Mouse (Mus musculus) lung, embryonic 15.5 days (tissue): ENCODE data around the gene Ccdc159. TPM values are rescaled to one million over a fixed set of nuclear protein-coding genes. Genes with fewer than 3 reads are reported as not detected.

Experiments
- ATAC-seq: fragments of 200-750 bp; cut with Nextera tagmentation; 2 replicates; pipeline ENCODE4 v1.8.0; 2017; ENCODE audit warnings: moderate number of reproducible peaks, borderline replicate concordance; ENCODE audit not compliant: low FRiP score, low TSS enrichment; ENCODE audit errors: extremely low read depth
- H3K27ac ChIP-seq: fragments of 300-500 bp; sonication (generic); 2 replicates; pipeline ENCODE4 v1.5.1; 2015; ENCODE audit warnings: moderate library complexity, mild to moderate bottlenecking, inconsistent platforms
- H3K27me3 ChIP-seq: fragments of 300-500 bp; sonication (generic); 2 replicates; pipeline ENCODE4 v1.6.1; 2015; ENCODE audit warnings: inconsistent platforms
- H3K36me3 ChIP-seq: fragments of 300-500 bp; sonication (generic); 2 replicates; pipeline ENCODE4 v1.6.1; 2015; ENCODE audit warnings: inconsistent platforms
- H3K4me1 ChIP-seq: fragments of 300-500 bp; sonication (generic); 2 replicates; pipeline ENCODE4 v1.6.1; 2015; ENCODE audit warnings: inconsistent platforms
- H3K4me2 ChIP-seq: fragments of 300-500 bp; sonication (generic); 2 replicates; pipeline ENCODE4 v1.6.1; 2015; ENCODE audit warnings: inconsistent platforms, mild to moderate bottlenecking, moderate library complexity
- H3K4me3 ChIP-seq: fragments of 300-500 bp; sonication (generic); 2 replicates; pipeline ENCODE4 v1.5.1; 2015; ENCODE audit warnings: mild to moderate bottlenecking, inconsistent platforms
- H3K9ac ChIP-seq: fragments of 300-500 bp; sonication (generic); 2 replicates; pipeline ENCODE4 v1.6.1; 2015; ENCODE audit warnings: inconsistent platforms
- H3K9me3 ChIP-seq: fragments of 300-500 bp; sonication (generic); 2 replicates; pipeline ENCODE4 v1.6.1; 2016; ENCODE audit warnings: inconsistent platforms
- WGBS: fragments of 180-500 bp; shearing (Covaris S2); methylation state at CpG from one replicate; pipeline ENCODE4 v1.1.7; 2015; 5-methylcytosine and 5-hydroxymethylcytosine counted together
- polyA plus RNA-seq: library from polyadenylated mRNA; unstranded; fragments of >200 nt; fragmentation: Nextera tagmentation; extraction: Ambion mirVana; gene quantifications from 2 replicates; pipeline ENCODE4 v1.2.1, GENCODE M21; 2015

Gene Ccdc159
- polyA plus RNA-seq, 1 experiment from 2014 or later, result 4.6 TPM

DNA sequence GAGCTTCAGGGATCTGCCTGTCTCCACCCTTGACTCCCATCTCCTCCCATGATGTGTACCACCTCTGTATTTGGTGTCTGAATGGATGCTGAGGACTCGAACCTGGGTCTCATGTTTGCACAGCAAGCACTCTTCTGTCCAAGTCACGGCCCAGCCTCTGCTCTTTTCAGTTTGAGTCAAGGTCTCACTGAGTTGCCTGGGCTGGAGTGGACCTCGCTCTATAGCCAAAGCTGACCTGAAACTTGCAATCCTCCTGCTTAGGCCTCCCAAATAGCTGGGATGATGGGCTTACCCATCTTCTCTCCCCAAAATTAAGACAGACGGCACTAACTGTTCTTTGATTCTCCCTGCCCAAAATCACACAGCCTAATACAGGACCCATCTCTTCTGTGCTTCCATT is 4.2 kb upstream of the Ccdc159 start:
- no peak overlapping the region; the same call in 1 of the 2 replicates for H3K27ac ChIP-seq

DNA sequence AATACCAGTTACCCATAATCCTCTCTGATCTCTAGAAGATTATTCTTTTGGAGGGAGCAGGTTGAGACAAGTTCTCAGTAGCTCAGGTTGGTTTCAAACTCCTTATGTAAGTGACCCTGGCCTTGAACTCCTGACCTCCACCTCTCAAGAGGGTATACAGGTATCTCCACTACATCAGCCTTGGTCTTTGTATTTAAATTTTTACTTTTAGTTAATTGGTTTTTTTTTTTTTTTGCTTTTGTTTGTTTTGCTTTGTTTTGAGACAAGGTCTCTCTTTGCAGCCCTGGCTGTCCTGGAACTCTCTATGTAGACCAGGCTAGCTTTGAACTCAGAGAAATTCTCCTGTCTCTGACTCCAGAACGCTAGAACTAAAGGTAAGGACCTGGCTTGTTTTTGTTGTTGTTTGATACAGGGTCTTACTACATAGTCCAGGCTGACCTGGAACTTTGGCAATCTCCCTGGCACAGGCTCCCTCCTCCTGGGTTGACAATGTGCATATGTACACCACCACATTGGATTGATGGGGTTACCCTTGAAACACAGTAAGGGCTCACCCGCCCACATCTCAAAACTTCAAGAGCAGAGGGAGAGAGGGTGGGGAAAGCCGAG is 3.7 kb upstream of the Ccdc159 start:
- WGBS, result 16% methylated on average over 3 of the region's 3 CpGs
- H3K9ac ChIP-seq, result no peak overlapping the region
- 0 out of 2 replicates have a peak, but pooled peaks cover 4% of the 10 kb centered on the region for H3K36me3 ChIP-seq
- no peaks in the 10 kb centered on the region for H3K9me3 ChIP-seq
- no peak; the same call in 1 of the 2 replicates for ATAC-seq
- no peak overlapping the region for H3K4me2 ChIP-seq
- H3K4me1 ChIP-seq, result peaks cover 28% of the 10 kb centered on the region
- H3K27ac ChIP-seq, result peak overlapping the region; percentile 80
- H3K27me3 ChIP-seq, result no peaks in the 10 kb centered on the region
- H3K4me3 ChIP-seq, result no peak overlapping the region

More for the DNA sequence above, 4.2 kb upstream of the Ccdc159 start:
- Histone ChIP-seq H3K27me3 (no peaks in the 10 kb centered on the region), H3K36me3 (0 out of 2 replicates have a peak, but pooled peaks cover 4% of the 10 kb centered on the region), H3K4me1 (peaks cover 33% of the 10 kb centered on the region), H3K4me3 (no peak overlapping the region), H3K4me2 (no peak overlapping the region), H3K9me3 (no peaks in the 10 kb centered on the region), H3K9ac (no peak overlapping the region)
- no peak for ATAC-seq
- WGBS, result 79% methylated on average over 4 of the region's 4 CpGs

DNA sequence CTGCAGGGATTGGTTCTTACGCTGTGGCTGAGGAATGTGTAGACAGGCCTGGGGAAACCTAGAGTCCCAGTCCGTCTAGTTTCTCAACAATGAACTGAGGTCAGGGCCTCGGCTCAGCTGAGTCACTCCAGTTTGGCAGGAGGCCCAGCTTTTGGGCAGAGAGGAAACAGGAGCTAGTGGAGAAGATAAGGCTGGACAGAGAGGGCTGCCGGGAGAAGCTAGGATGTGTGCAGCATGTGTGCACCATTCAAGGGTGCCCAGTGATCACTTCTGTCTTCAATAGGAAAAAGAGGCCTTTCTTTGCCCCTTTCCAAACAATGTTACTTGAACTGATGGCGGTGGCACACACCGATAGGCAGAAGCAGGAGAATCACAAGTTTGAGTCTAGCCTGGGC is 3.2 kb upstream of the Ccdc159 start:
- Histone ChIP-seq H3K36me3 (0 out of 2 replicates have a peak, but pooled peaks cover 4% of the 10 kb centered on the region), H3K27ac (peak overlapping the region; percentile 80), H3K4me1 (peaks cover 23% of the 10 kb centered on the region), H3K4me3 (no peak overlapping the region), H3K27me3 (no peaks in the 10 kb centered on the region), H3K9ac (no peak overlapping the region), H3K4me2 (no peak overlapping the region), H3K9me3 (no peaks in the 10 kb centered on the region)
- peak; percentile 83 for ATAC-seq
- 23% methylated on average over 6 of the region's 6 CpGs for WGBS

DNA sequence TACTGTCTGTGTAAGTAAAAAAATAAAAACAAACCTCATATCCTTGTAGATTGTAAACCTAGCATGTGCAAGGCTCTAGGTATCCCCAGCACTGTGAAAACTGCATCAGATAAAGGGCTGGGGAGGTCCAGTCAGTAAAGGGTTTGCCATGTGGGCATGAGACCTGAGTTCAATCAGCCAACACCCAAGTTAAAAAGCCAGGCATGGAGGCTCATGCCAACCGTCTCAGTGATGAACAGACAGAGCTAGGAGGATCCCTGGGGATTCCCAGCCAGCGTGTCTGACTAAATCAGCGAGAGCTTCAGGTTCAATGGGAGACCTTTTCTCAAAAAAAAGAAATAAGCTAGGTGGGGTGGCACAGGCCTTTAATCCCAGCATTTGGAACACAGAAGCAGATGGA is 2.2 kb upstream of the Ccdc159 start:
- Histone ChIP-seq H3K4me2 (no peak overlapping the region), H3K4me1 (peaks cover 23% of the 10 kb centered on the region), H3K9me3 (no peaks in the 10 kb centered on the region), H3K4me3 (no peak overlapping the region), H3K27me3 (no peaks in the 10 kb centered on the region), H3K27ac (no peak overlapping the region), H3K9ac (no peak overlapping the region), H3K36me3 (0 out of 2 replicates have a peak, but pooled peaks cover 4% of the 10 kb centered on the region)
- ATAC-seq, result no peak
- 84% methylated on average over 3 of the region's 3 CpGs for WGBS

DNA sequence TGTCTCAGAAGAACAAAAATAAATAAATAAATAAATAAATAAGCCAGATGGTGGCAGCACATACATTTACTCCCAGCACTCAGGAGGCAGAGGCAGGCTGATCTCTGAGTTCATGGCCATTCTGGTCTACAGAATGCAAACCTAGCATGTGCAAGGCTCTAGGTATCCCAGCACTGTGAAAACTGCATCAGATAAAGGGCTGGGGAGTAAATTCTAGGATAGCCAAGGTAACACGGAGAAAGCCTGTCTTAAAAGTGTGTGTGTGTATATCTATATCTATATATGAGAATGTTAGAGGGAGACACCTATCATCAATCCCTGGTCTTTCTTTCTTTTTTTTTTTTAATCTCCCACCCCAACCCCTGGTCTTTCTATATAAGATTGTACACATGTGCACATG is 1.8 kb upstream of the Ccdc159 start:
- H3K4me2 ChIP-seq, result no peak overlapping the region; the same call in 1 of the 2 replicates
- no peak overlapping the region for H3K27ac ChIP-seq
- H3K36me3 ChIP-seq, result 0 out of 2 replicates have a peak, but pooled peaks cover 4% of the 10 kb centered on the region
- H3K4me3 ChIP-seq, result no peak overlapping the region
- no peak for ATAC-seq
- WGBS, result 90% methylated on average over 1 of the region's 1 CpGs
- H3K9me3 ChIP-seq, result no peaks in the 10 kb centered on the region
- H3K9ac ChIP-seq, result no peak overlapping the region
- H3K4me1 ChIP-seq, result peaks cover 23% of the 10 kb centered on the region
- H3K27me3 ChIP-seq, result no peaks in the 10 kb centered on the region

DNA sequence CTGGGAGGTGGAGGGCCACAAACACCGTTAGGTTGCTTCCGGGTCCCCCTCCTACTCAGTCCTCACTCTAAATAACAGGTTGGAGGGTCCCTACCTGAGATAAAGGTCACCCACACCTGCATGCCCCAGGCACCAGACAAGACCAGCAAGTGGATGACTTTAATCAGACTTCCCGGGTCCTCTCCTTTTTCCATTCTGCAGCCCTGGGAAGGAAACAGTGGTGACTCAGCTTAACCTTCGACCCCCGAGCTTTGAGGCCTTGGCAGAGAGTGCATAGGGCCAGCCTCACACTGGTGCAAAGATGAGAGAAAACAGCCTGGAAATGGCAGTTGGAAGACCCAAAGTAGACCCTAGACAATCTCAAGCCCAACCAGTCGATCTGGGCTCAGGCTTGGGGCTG is 1.1 kb upstream of the Ccdc159 start:
- 0 out of 2 replicates have a peak, but pooled peaks cover 4% of the 10 kb centered on the region for H3K36me3 ChIP-seq
- H3K27me3 ChIP-seq, result no peaks in the 10 kb centered on the region
- no peaks in the 10 kb centered on the region for H3K9me3 ChIP-seq
- H3K4me2 ChIP-seq, result peak overlapping the region; percentile 77
- H3K4me1 ChIP-seq, result peaks cover 23% of the 10 kb centered on the region
- no peak overlapping the region for H3K27ac ChIP-seq
- no peak for ATAC-seq
- WGBS, result 70% methylated on average over 6 of the region's 6 CpGs
- H3K4me3 ChIP-seq, result peak overlapping the region; percentile 55
- peak overlapping the region; percentile 57; the same call in 1 of the 2 replicates for H3K9ac ChIP-seq

DNA sequence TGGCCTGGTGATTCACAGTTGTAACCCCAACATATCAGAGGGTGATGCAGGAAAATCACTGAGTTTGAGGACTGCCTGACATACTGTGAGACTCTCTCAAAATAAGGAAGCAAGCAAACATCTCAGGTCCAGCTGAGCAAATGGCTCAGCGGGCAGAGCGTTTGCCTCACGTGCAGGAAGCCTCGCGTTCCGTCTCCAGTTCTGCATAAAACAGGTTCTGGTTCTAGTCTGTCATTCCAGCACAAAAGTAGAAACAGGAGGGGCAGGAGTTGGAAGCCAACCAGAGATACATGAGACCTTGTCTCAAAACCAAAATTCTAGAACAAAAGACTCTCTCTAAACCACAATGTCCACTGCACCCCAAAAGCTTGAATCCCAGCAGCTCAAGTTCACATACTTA is 487 bp upstream of the Ccdc159 start:
- WGBS, result 1% methylated on average over 6 of the region's 6 CpGs
- peak overlapping the region; percentile 58 for H3K27ac ChIP-seq
- peaks cover 23% of the 10 kb centered on the region for H3K4me1 ChIP-seq
- peak overlapping the region; percentile 77 for H3K4me2 ChIP-seq
- no peaks in the 10 kb centered on the region for H3K9me3 ChIP-seq
- H3K4me3 ChIP-seq, result peak overlapping the region; percentile 55
- ATAC-seq, result no peak
- H3K9ac ChIP-seq, result peak overlapping the region; percentile 57
- 0 out of 2 replicates have a peak, but pooled peaks cover 4% of the 10 kb centered on the region for H3K36me3 ChIP-seq
- no peaks in the 10 kb centered on the region for H3K27me3 ChIP-seq

DNA sequence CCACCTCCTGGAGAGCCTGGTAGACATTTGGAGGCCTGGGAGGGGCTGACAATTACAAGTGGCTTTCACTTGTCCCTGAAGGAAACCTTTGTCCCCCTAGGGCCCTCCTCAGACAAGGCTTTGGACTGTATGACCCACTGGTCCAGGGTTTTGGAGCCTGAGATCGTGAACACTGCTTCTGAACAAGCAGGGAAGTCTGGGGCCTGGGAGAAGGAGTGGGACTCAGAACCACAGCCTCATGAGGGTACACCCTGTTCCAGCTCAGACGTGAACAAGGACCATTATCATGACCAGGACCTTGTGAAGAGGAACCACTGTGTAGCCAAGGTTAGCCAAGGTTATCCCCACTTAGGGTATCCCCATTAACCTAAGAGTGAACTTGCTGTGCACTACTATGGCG is 1.9 kb downstream of the Ccdc159 start:
- H3K27me3 ChIP-seq, result no peaks in the 10 kb centered on the region
- 73% methylated on average over 3 of the region's 3 CpGs for WGBS
- H3K9ac ChIP-seq, result no peak overlapping the region
- H3K4me1 ChIP-seq, result peaks cover 14% of the 10 kb centered on the region
- no peak overlapping the region for H3K4me2 ChIP-seq
- 0 out of 2 replicates have a peak, but pooled peaks cover 4% of the 10 kb centered on the region for H3K36me3 ChIP-seq
- no peak overlapping the region for H3K4me3 ChIP-seq
- no peak overlapping the region for H3K27ac ChIP-seq
- no peak for ATAC-seq
- no peaks in the 10 kb centered on the region for H3K9me3 ChIP-seq

DNA sequence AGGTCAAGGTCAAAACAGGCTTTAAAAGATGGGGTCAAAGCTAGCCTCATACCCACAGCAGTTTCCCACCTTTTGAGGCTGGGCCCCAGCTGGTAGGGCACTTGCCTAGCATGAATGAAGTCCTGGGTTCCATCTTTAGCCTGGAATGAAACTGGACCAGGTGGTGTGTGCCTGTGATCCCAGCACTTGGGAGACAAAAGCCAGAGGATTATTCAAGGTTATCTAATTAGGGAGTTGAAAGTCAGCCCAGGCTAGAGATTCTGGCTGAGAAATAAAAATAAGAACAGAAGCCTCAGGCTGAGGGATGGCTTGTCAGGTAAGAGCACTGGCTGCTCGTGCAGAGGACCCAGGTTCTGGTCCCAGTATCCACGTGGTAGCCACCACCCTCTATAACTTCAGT is 4.7 kb downstream of the Ccdc159 start:
- ATAC-seq, result no peak
- no peak overlapping the region for H3K27ac ChIP-seq
- no peak overlapping the region for H3K9ac ChIP-seq
- no peaks in the 10 kb centered on the region for H3K9me3 ChIP-seq
- WGBS, result 42% methylated on average over 2 of the region's 2 CpGs
- H3K4me1 ChIP-seq, result peaks cover 9% of the 10 kb centered on the region
- no peak overlapping the region for H3K4me2 ChIP-seq
- no peak overlapping the region for H3K4me3 ChIP-seq
- H3K36me3 ChIP-seq, result no peaks in the 10 kb centered on the region
- no peaks in the 10 kb centered on the region for H3K27me3 ChIP-seq

DNA sequence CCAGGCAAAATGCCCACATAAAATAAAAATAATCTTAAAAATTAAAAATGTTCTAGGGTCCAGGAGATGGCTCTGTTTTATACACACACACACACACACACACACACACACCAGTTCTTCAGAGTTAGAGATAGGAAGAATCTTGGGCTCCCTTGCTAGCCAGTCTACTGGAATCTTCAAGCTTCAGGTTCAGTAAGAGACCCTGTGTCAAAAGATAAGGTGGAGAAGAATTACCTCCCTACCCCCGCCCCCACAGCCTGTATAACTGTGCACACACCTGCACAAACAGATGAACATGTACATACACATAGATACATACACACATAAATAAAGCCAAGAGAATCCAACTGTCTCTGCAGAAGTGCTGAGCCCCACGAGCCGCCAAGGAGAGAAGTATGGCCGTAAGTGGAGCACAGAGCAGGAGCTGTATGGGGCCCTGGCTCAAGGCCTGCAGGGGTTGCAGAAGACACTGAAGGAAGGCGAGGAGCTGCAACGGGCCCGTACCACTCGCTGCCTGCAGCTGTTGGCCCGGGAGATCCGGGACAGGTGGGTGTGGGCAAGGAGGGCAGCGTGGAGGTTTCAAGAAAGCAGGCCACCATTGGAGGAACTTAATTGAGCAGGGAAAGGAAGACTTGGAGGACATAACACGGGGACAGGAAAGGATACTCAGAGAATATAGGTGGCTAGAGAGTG is 5.3 kb downstream of the Ccdc159 start:
- no peak for ATAC-seq
- 60% methylated on average over 12 of the region's 12 CpGs for WGBS
- no peak overlapping the region for H3K9ac ChIP-seq
- H3K27me3 ChIP-seq, result no peaks in the 10 kb centered on the region
- H3K9me3 ChIP-seq, result no peaks in the 10 kb centered on the region
- H3K4me1 ChIP-seq, result peaks cover 11% of the 10 kb centered on the region
- no peak overlapping the region for H3K4me3 ChIP-seq
- H3K4me2 ChIP-seq, result no peak overlapping the region
- H3K36me3 ChIP-seq, result no peaks in the 10 kb centered on the region
- H3K27ac ChIP-seq, result no peak overlapping the region

DNA sequence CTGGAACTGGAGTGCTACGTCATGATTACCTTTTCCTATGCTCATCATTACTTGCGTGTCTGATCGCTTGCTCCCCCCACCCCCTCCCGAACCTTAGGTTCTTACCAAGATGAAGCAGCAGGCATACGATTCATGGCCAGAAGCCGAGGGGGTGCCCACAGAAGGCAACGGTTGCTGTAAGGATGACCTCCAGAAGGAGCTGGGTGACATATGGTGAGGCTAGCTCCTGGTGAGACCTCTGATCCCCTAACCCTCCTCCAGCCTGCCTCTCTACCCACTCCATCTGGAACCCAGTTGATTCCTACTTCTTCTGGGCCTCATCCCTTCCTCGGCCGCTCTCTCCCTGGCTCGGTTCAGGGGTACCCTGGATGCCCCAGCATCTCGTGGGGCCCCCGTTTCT is 6.8 kb downstream of the Ccdc159 start:
- WGBS, result 87% methylated on average over 12 of the region's 12 CpGs
- Histone ChIP-seq H3K9ac (no peak overlapping the region), H3K4me2 (no peak overlapping the region), H3K9me3 (no peaks in the 10 kb centered on the region), H3K36me3 (no peaks in the 10 kb centered on the region), H3K4me1 (peaks cover 15% of the 10 kb centered on the region), H3K27ac (no peak overlapping the region), H3K27me3 (no peaks in the 10 kb centered on the region), H3K4me3 (no peak overlapping the region)
- no peak for ATAC-seq

DNA sequence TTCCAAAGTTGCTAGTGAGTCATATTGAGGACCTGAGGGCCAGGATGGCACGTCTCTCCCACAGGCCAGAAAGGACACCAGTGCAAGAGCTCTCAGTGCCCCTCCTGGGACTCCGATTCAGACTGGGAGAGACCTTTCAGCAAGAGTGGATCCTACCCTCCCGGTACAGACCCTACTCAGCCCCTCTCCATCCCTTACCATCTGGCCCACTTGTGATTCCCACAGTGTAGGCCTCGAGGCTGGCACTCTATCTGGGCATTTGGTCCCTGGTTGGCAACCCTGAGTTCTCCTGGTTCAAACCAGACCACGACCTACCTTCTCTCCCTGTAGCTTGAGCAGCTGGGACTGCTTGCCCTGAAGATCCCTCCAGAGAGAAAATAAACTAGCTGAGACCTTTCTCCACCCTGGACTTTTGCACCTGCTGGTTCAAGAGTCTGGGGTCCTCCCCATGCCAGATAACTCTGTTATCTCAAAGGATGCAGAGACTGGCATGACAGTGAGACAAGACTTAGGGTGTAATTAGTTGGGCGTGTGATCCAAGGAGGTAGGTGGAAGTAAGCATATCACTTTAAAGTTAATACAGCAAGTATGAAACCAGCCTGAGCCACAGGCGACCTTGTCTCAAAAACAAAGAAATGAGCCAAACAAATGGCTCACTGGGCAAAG is 8.3 kb downstream of the Ccdc159 start:
- no peaks in the 10 kb centered on the region for H3K36me3 ChIP-seq
- WGBS, result 78% methylated on average over 7 of the region's 7 CpGs
- H3K27ac ChIP-seq, result no peak overlapping the region
- peak overlapping the region; percentile 86; the same call in 1 of the 2 replicates for H3K4me2 ChIP-seq
- no peaks in the 10 kb centered on the region for H3K27me3 ChIP-seq
- H3K4me1 ChIP-seq, result peaks cover 15% of the 10 kb centered on the region
- no peak for ATAC-seq
- H3K9me3 ChIP-seq, result no peaks in the 10 kb centered on the region
- no peak overlapping the region for H3K4me3 ChIP-seq
- H3K9ac ChIP-seq, result no peak overlapping the region
